Mouse (Mus musculus) olfactory bulb, adult 2 months (tissue): ENCODE measurements around the gene Rplp0. TPM values are rescaled to one million over a fixed set of nuclear protein-coding genes. Genes with fewer than 3 reads are reported as not detected.

Experiments
- H3K27ac ChIP-seq: fragments of 200-500 bp; 2 replicates; pipeline ENCODE4 v1.5.1; 2012; ENCODE audit warnings: low read depth, low read length; ENCODE audit not compliant: insufficient read depth
- H3K4me1 ChIP-seq: fragments of 200-500 bp; 2 replicates; pipeline ENCODE4 v1.6.1; 2012; ENCODE audit warnings: low read length; ENCODE audit not compliant: control insufficient read depth, insufficient read depth
- H3K4me3 ChIP-seq: fragments of 200-500 bp; 2 replicates; pipeline ENCODE4 v1.5.1; 2012; ENCODE audit warnings: mild to moderate bottlenecking, low read depth, low read length, moderate library complexity; ENCODE audit not compliant: insufficient read depth
- CTCF ChIP-seq: fragments of 200-500 bp; IDR thresholded peaks from 2 replicates; pipeline ENCODE4 v1.5.1; 2012; ENCODE audit warnings: low read depth, mild to moderate bottlenecking, low read length, moderate library complexity; ENCODE audit not compliant: insufficient read depth
- POLR2A ChIP-seq: fragments of 200-500 bp; IDR thresholded peaks from 2 replicates; pipeline ENCODE4 v1.6.1; 2012; ENCODE audit warnings: mild to moderate bottlenecking, low read depth, low read length, moderate library complexity; ENCODE audit not compliant: insufficient read depth
- WGBS: fragments of 180-500 bp; shearing (Covaris S2); methylation state at CpG from one replicate; pipeline ENCODE4 v1.1.7; 2018; 5-methylcytosine and 5-hydroxymethylcytosine counted together
- polyA plus RNA-seq: library from polyadenylated mRNA; stranded (reverse); fragments of >200 nt; gene quantifications from 2 replicates; pipeline ENCODE4 v1.2.4, GENCODE M21; 2012; ENCODE audit warnings: low replicate concordance; ENCODE audit not compliant: missing spikeins, insufficient read depth, insufficient read length

Rplp0 gene
- polyA plus RNA-seq, 1 experiment = 613 TPM

DNA sequence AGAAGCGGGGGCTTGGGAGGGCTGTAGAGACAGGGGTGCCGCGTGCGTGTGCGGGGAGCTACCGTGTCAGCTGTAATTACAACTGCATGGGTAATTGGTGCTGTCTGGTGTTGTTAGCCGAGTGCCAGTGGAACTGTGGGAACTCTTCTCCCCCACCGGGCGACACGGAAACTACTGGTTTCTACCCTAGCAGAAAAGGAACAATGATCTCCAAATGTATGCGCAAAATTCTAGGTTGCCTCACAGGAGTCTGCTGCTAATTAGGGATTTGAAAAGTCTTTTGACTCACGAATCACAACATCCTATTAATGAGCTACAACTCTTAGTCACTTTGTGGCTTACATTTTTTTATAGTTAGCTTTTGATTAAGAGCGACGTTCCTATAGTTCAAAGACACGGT, 26.9 kb downstream of the Rplp0 start:
- WGBS = 12% methylated on average over 15 of the region's 15 CpGs
- Histone ChIP-seq H3K4me3 (no peak overlapping the region), H3K4me1 (peaks cover 21% of the 10 kb centered on the region), H3K27ac (no peak overlapping the region)
- TF ChIP-seq CTCF (no peak), POLR2A (no peak)

DNA sequence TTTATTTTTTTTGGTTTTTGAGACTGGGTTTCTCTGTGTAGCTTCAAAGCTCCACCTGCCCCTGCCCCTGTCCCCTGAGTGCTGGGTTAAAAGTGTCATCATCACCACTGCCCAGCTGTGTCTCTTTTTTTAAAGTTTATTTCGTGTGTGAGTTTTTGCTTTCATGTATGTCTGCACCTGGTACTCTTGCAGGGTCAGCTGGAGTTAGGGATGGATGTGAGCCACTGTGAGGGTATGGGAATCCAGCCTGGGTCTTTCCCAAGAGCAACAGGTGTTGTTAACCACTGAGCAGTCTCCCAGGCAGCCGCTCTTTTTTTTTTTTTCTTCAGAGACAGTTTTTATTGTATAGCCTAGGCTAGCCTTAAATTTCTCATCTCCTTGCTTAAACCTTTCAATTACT, 27.5 kb downstream of the Rplp0 start:
- Histone ChIP-seq H3K27ac (no peak overlapping the region), H3K4me1 (peaks cover 21% of the 10 kb centered on the region), H3K4me3 (no peak overlapping the region)
- WGBS = 79% methylated on average over 2 of the region's 2 CpGs
- TF ChIP-seq POLR2A (no peak), CTCF (no peak)

DNA sequence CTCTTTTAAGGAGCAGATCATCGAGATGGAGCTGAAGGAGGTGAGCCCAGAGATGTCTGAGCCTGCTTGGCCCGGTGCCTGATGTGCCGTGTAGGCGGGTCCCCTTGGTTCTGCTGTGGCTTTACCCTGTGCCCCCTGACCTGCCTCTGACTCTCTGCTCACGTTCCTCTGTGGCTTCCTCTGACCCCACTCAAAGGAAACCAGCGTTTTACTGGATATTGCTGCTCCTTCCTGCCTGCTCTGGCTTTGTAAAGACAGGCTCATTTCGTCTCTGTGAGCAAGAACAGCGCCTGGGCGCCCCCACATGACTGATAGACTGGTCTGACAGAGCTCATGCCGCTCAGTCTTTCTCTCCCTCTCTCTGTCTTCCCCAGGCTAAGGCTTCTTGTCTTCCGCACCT, 31.8 kb downstream of the Rplp0 start:
- TF ChIP-seq POLR2A (no peak), CTCF (no peak)
- Histone ChIP-seq H3K4me1 (peaks cover 13% of the 10 kb centered on the region), H3K4me3 (no peak overlapping the region), H3K27ac (no peak overlapping the region)
- WGBS = 88% methylated on average over 11 of the region's 11 CpGs

DNA sequence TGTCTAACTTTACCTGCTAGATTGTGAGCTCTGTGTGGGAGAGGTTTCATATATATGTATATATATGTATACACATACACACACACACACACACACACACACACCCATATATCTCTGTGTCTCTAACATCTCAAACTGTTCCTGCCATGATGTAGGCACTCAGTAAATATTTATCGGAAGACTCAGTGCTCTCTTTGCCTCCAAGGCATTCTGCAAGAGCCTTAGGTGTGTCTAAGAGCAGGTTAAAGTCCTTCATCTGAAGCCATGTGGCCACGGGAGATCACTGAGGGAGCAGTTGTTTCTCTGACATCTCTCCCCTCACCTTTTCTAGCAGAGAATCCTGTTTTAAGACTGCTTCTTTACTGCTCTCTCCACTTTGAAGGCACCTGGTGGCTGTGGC, 32.2 kb downstream of the Rplp0 start:
- Histone ChIP-seq H3K27ac (no peak overlapping the region), H3K4me3 (no peak overlapping the region), H3K4me1 (peaks cover 10% of the 10 kb centered on the region)
- TF ChIP-seq CTCF (no peak), POLR2A (no peak)
- WGBS = 98% methylated on average over 2 of the region's 2 CpGs

DNA sequence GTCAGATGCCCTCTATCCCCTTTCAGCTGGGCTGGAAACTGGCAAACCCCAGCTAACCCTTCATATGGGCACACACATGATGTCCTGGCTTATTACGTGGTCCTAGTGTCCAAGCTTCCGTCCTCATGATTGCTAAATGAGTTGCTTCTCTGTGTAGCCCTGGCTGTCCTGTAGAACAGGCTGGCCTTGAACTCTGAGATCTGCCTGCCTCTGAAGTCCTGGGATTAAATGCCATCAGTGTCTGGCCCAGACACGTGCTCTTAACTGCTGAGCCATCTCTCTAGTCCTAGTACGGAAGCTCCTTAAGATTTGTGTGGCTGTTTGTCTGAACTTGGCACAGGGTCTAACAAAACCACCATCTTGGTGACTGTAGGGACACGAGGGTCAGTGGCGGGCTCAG, 44.3 kb downstream of the Rplp0 start:
- TF ChIP-seq CTCF = no peak
- TF ChIP-seq POLR2A = no peak
- Histone ChIP-seq H3K27ac (no peak overlapping the region), H3K4me1 (no peaks in the 10 kb centered on the region), H3K4me3 (no peak overlapping the region)
- 97% methylated on average over 6 of the region's 6 CpGs for WGBS

DNA sequence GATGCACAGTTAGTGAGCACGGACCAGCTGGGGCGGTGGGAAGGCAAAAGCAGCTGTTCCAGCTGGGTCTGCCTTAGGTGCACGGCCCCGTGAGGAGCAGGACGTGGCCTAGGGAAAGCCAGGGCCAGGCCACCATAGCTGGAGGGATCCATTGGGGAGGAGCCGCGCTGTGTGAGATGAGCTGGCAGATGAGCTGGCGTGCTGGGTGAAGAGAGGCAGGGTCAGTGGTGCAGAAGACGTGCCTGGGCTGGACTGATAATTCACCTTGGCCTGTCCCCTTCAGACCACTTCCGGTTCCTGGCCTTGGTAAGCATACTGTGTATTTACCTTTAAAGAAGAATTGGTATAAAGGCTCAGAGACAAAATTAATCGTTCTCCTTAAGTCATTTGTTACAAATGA, 52.3 kb downstream of the Rplp0 start:
- H3K27ac ChIP-seq = no peak overlapping the region
- TF ChIP-seq CTCF = no peak
- TF ChIP-seq POLR2A = no peak
- no peaks in the 10 kb centered on the region for H3K4me1 ChIP-seq
- H3K4me3 ChIP-seq = no peak overlapping the region
- 93% methylated on average over 11 of the region's 11 CpGs for WGBS

Other genes with a start within 250 kb of the Rplp0 start
- gene Srsf9, start 232.3 kb upstream of the Rplp0 start, polyA plus RNA-seq = not detected in 2 replicates
- gene Gatc, start 218.3 kb upstream of the Rplp0 start, polyA plus RNA-seq = not detected in 2 replicates
- gene Triap1, start 218.2 kb upstream of the Rplp0 start, polyA plus RNA-seq = not detected in 2 replicates
- not detected in 2 replicates for gene Cox6a1, start 210.5 kb upstream of the Rplp0 start, polyA plus RNA-seq
- gene Msi1, start 129.9 kb upstream of the Rplp0 start, polyA plus RNA-seq = not detected in 2 replicates
- gene Pla2g1b, start 93.2 kb upstream of the Rplp0 start, polyA plus RNA-seq = not detected in 2 replicates
- gene Sirt4, start 74.7 kb upstream of the Rplp0 start, polyA plus RNA-seq = not detected in 2 replicates
- not detected in 2 replicates for gene Pxn, start 52.8 kb upstream of the Rplp0 start, polyA plus RNA-seq
- gene Gcn1l1, start 5.8 kb downstream of the Rplp0 start, polyA plus RNA-seq = not detected in 2 replicates
- not detected in 2 replicates for gene Rab35, start 72.4 kb downstream of the Rplp0 start, polyA plus RNA-seq
- not detected in 2 replicates for gene Bicdl1, start 172.2 kb downstream of the Rplp0 start, polyA plus RNA-seq